ENCODE assay signal across 8 mouse cellular contexts in the genomic region with DNA sequence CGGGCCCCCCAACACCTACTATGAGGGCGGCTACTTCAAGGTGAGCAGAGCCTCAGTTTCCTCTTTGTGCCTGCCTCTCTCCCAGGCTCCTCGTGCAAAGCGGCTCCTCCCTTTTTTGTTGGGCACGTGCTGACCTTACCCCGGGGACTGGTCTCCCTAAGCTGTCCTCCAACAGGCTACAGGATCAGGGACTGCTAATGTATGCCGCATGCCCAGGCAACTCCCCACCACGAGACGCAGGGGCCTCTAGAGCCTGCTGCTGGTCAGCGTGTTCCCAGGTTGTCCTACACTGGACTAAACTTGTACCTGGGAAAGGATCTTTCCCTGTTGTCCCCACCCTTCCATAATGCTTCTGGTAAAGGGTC. TPM values are rescaled to one million over a fixed set of nuclear protein-coding genes. Genes with fewer than 3 reads are reported as not detected.
DNase-seq lines count a peak whose midpoint lies in the region; ATAC-seq and TF ChIP-seq lines count a peak whose summit lies in the region.

No protein-coding gene starts in this region.

- WGBS in heart, embryonic 12.5 days: under 1% methylated on average over 10 of the region's 10 CpGs
- 0% methylated on average over 10 of the region's 10 CpGs for WGBS in forebrain, embryonic 10.5 days
- 0% methylated on average over 9 of the region's 10 CpGs for WGBS in kidney, embryonic 14.5 days
- 0% methylated on average over 10 of the region's 10 CpGs for WGBS in midbrain, embryonic 13.5 days

- TF ChIP-seq CTCF in G1E (IDR thresholded peaks at IDR 0.05; ENCODE audit: low read depth, low read length): no peak

- peaks cover 53% of the 10 kb centered on the region for H3K4me1 ChIP-seq in heart, embryonic 12.5 days (replicated peaks)
- H3K4me1 ChIP-seq in G1E (ENCODE audit: insufficient read depth, low read depth, low read length): peaks cover 53% of the 10 kb centered on the region
- peaks cover 36% of the 10 kb centered on the region for H3K4me1 ChIP-seq in forebrain, embryonic 10.5 days
- H3K4me1 ChIP-seq in kidney, embryonic 14.5 days (ENCODE audit: control insufficient read depth, insufficient read depth, low read length): peaks cover 24% of the 10 kb centered on the region
- H3K4me1 ChIP-seq in midbrain, embryonic 13.5 days (replicated peaks): peaks cover 27% of the 10 kb centered on the region

- H3K36me3 ChIP-seq in heart, embryonic 12.5 days: peaks cover 40% of the 10 kb centered on the region
- peaks cover 47% of the 10 kb centered on the region for H3K36me3 ChIP-seq in G1E (replicated peaks)
- peaks cover 38% of the 10 kb centered on the region for H3K36me3 ChIP-seq in forebrain, embryonic 10.5 days (replicated peaks)
- H3K36me3 ChIP-seq in kidney, embryonic 14.5 days (ENCODE audit: control insufficient read depth, insufficient read depth, low read length): peaks cover 37% of the 10 kb centered on the region
- H3K36me3 ChIP-seq in midbrain, embryonic 13.5 days: peaks cover 34% of the 10 kb centered on the region

- no peak for DNase-seq in heart, postnatal 14 days
- peak; percentile 35 for DNase-seq in G1E (ENCODE audit: low spot score)
- DNase-seq in forebrain, embryonic 10.5 days (ENCODE audit: extremely low spot score, low spot score): no peak
- no peak for DNase-seq in left cerebral cortex, postnatal 14 days (ENCODE audit: low spot score in 2 of 2)

- H3K9ac ChIP-seq in heart, embryonic 12.5 days: peak overlapping the region; percentile 88
- peak overlapping the region; percentile 83 for H3K9ac ChIP-seq in kidney, embryonic 14.5 days (ENCODE audit: low read depth, low read length)
- H3K9ac ChIP-seq in midbrain, embryonic 13.5 days (replicated peaks): peak overlapping the region; percentile 88

- no peaks in the 10 kb centered on the region for H3K9me3 ChIP-seq in heart, embryonic 12.5 days (replicated peaks)
- no peaks in the 10 kb centered on the region for H3K9me3 ChIP-seq in G1E (replicated peaks)
- H3K9me3 ChIP-seq in forebrain, embryonic 10.5 days: no peaks in the 10 kb centered on the region
- no peaks in the 10 kb centered on the region for H3K9me3 ChIP-seq in kidney, embryonic 14.5 days (ENCODE audit: control insufficient read depth, low read length)
- H3K9me3 ChIP-seq in midbrain, embryonic 13.5 days: no peaks in the 10 kb centered on the region

- no peaks in the 10 kb centered on the region for H3K27me3 ChIP-seq in heart, embryonic 12.5 days (replicated peaks)
- H3K27me3 ChIP-seq in G1E (ENCODE audit: insufficient read depth, low read length): no peaks in the 10 kb centered on the region
- H3K27me3 ChIP-seq in forebrain, embryonic 10.5 days (ENCODE audit: poor library complexity, severe bottlenecking): no peaks in the 10 kb centered on the region
- H3K27me3 ChIP-seq in kidney, embryonic 14.5 days (ENCODE audit: control insufficient read depth, insufficient read depth, low read length): no peaks in the 10 kb centered on the region
- no peaks in the 10 kb centered on the region for H3K27me3 ChIP-seq in midbrain, embryonic 13.5 days

- peak overlapping the region; percentile 92 for H3K4me2 ChIP-seq in heart, embryonic 12.5 days
- peak overlapping the region; percentile 78 for H3K4me2 ChIP-seq in kidney, embryonic 14.5 days (replicated peaks; ENCODE audit: low read depth, low read length)
- H3K4me2 ChIP-seq in midbrain, embryonic 13.5 days (replicated peaks): peak overlapping the region; percentile 99

- peak overlapping the region; percentile 81 for H3K27ac ChIP-seq in heart, embryonic 12.5 days (ENCODE audit: poor library complexity, severe bottlenecking)
- H3K27ac ChIP-seq in forebrain, embryonic 10.5 days: peak overlapping the region; percentile 88
- H3K27ac ChIP-seq in kidney, embryonic 14.5 days (ENCODE audit: low read depth, low read length): peak overlapping the region; percentile 76
- peak overlapping the region; percentile 72 for H3K27ac ChIP-seq in midbrain, embryonic 13.5 days

- intact Hi-C loops in heart, postnatal 14 days (cut with DNase I): no loop called here
- intact Hi-C loops in left cerebral cortex, postnatal 14 days (cut with DNase I): no loop called here

- no peak for ATAC-seq in heart, embryonic 12.5 days (ENCODE audit: insufficient number of reproducible peaks, low FRiP score)
- no peak for ATAC-seq in G1E (ENCODE audit: extremely low read depth, insufficient number of reproducible peaks, low FRiP score, poor library complexity, severe bottlenecking)
- peak; percentile 4; the same call in 1 of the 2 replicates for ATAC-seq in kidney, embryonic 14.5 days (ENCODE audit: low FRiP score, low TSS enrichment)
- ATAC-seq in midbrain, embryonic 13.5 days: peak; percentile 6
- ATAC-seq in activated CD4-positive, CD25-positive, alpha-beta regulatory T cell, adult 4 months: no peak

- H3K4me3 ChIP-seq in heart, embryonic 12.5 days: peak overlapping the region; percentile 81
- H3K4me3 ChIP-seq in G1E (ENCODE audit: low read depth, low read length): peak overlapping the region; percentile 92
- peak overlapping the region; percentile 95 for H3K4me3 ChIP-seq in forebrain, embryonic 10.5 days
- H3K4me3 ChIP-seq in kidney, embryonic 14.5 days (ENCODE audit: low read length): peak overlapping the region; percentile 86
- peak overlapping the region; percentile 90 for H3K4me3 ChIP-seq in midbrain, embryonic 13.5 days (replicated peaks)

RNA-seq across cellular contexts. Expression of a gene that starts 0.5 kb away (rescaled TPM):
- 151 and 152 TPM in 2 replicates for polyA plus RNA-seq in heart, embryonic 12.5 days (2016; fragmentation: Nextera tagmentation; extraction: Ambion mirVana)
- total RNA-seq in heart, postnatal 14 days (2021): 100 to 1,000 TPM; 158 to 159 TPM
- total RNA-seq in G1E (2014; fragmentation: Nextera tagmentation): 81.7 and 86.7 TPM in 2 replicates
- 132 and 136 TPM in 2 replicates for total RNA-seq in G1E (2017)
- 492 and 603 TPM in 2 replicates for polyA plus RNA-seq in G1E (2012)
- 253 and 264 TPM in 2 replicates for polyA plus RNA-seq in forebrain, embryonic 10.5 days (2016; fragmentation: Nextera tagmentation; extraction: Ambion mirVana)
- 105 and 108 TPM in 2 replicates for polyA plus RNA-seq in kidney, embryonic 14.5 days (2014; fragmentation: Nextera tagmentation; extraction: Ambion mirVana)
- polyA plus RNA-seq in midbrain, embryonic 13.5 days (2015; fragmentation: Nextera tagmentation; extraction: Ambion mirVana): 109 and 110 TPM in 2 replicates
- polyA plus RNA-seq in activated CD4-positive, CD25-positive, alpha-beta regulatory T cell, adult 4 months (2017; shearing (Covaris generic)): 10 to 100 TPM; 17.4 to 27.5 TPM
- total RNA-seq in left cerebral cortex, postnatal 14 days (2021): 10 to 100 TPM; 64.2 to 70.3 TPM

RNA-seq across cellular contexts. Expression of a gene that starts 6.3 kb away (rescaled TPM):
- 0.78 and 0.83 TPM in 2 replicates for polyA plus RNA-seq in heart, embryonic 12.5 days (2016; fragmentation: Nextera tagmentation; extraction: Ambion mirVana)
- total RNA-seq in heart, postnatal 14 days (2021): 1 to 10 TPM; 4.5 to 5.4 TPM
- total RNA-seq in G1E (2014; fragmentation: Nextera tagmentation) (not detected in 2 replicates), G1E (2017) (0.33 and 0.46 TPM in 2 replicates)
- 0.19 and 0.28 TPM in 2 replicates for polyA plus RNA-seq in G1E (2012)
- 0.84 and 1.0 TPM in 2 replicates for polyA plus RNA-seq in forebrain, embryonic 10.5 days (2016; fragmentation: Nextera tagmentation; extraction: Ambion mirVana)
- polyA plus RNA-seq in kidney, embryonic 14.5 days (2014; fragmentation: Nextera tagmentation; extraction: Ambion mirVana): 0.54 and 0.61 TPM in 2 replicates
- polyA plus RNA-seq in midbrain, embryonic 13.5 days (2015; fragmentation: Nextera tagmentation; extraction: Ambion mirVana): 1.4 and 1.7 TPM in 2 replicates
- under 1 TPM; 0.52 to 0.62 TPM for polyA plus RNA-seq in activated CD4-positive, CD25-positive, alpha-beta regulatory T cell, adult 4 months (2017; shearing (Covaris generic))
- 1 to 10 TPM in 1 of 2 experiments, under 1 TPM in 1; 0.81 to 1.6 TPM for total RNA-seq in left cerebral cortex, postnatal 14 days (2021)

RNA-seq across cellular contexts. Expression of a gene that starts 13.4 kb away (rescaled TPM):
- polyA plus RNA-seq in heart, embryonic 12.5 days (2016; fragmentation: Nextera tagmentation; extraction: Ambion mirVana): 41.9 and 46.0 TPM in 2 replicates
- total RNA-seq in heart, postnatal 14 days (2021): 10 to 100 TPM; 21.7 to 23.0 TPM
- total RNA-seq in G1E (2014; fragmentation: Nextera tagmentation) (13.9 and 20.2 TPM in 2 replicates), G1E (2017) (11.6 and 15.5 TPM in 2 replicates)
- polyA plus RNA-seq in G1E (2012): 78.0 and 91.9 TPM in 2 replicates
- 59.7 and 63.8 TPM in 2 replicates for polyA plus RNA-seq in forebrain, embryonic 10.5 days (2016; fragmentation: Nextera tagmentation; extraction: Ambion mirVana)
- polyA plus RNA-seq in kidney, embryonic 14.5 days (2014; fragmentation: Nextera tagmentation; extraction: Ambion mirVana): 85.7 and 90.9 TPM in 2 replicates
- 80.8 and 84.1 TPM in 2 replicates for polyA plus RNA-seq in midbrain, embryonic 13.5 days (2015; fragmentation: Nextera tagmentation; extraction: Ambion mirVana)
- polyA plus RNA-seq in activated CD4-positive, CD25-positive, alpha-beta regulatory T cell, adult 4 months (2017; shearing (Covaris generic)): 10 to 100 TPM; 22.5 to 32.9 TPM
- 10 to 100 TPM; 71.9 to 77.9 TPM for total RNA-seq in left cerebral cortex, postnatal 14 days (2021)

RNA-seq across cellular contexts. Expression of a gene that starts 18.2 kb away (rescaled TPM):
- 0.23 and 1.0 TPM in 2 replicates for polyA plus RNA-seq in heart, embryonic 12.5 days (2016; fragmentation: Nextera tagmentation; extraction: Ambion mirVana)
- total RNA-seq in heart, postnatal 14 days (2021): under 1 TPM in 1 of 2 experiments, not detected in 1; 0.37 TPM
- total RNA-seq in G1E (2014; fragmentation: Nextera tagmentation): not detected in 2 replicates
- not detected in 2 replicates for total RNA-seq in G1E (2017)
- polyA plus RNA-seq in G1E (2012): not detected in 2 replicates
- polyA plus RNA-seq in forebrain, embryonic 10.5 days (2016; fragmentation: Nextera tagmentation; extraction: Ambion mirVana): 0.90 and 1.5 TPM in 2 replicates
- 2.6 and 3.6 TPM in 2 replicates for polyA plus RNA-seq in kidney, embryonic 14.5 days (2014; fragmentation: Nextera tagmentation; extraction: Ambion mirVana)
- 0.50 and 0.90 TPM in 2 replicates for polyA plus RNA-seq in midbrain, embryonic 13.5 days (2015; fragmentation: Nextera tagmentation; extraction: Ambion mirVana)
- under 1 TPM in 1 of 2 experiments, not detected in 1; 0.60 TPM for polyA plus RNA-seq in activated CD4-positive, CD25-positive, alpha-beta regulatory T cell, adult 4 months (2017; shearing (Covaris generic))
- total RNA-seq in left cerebral cortex, postnatal 14 days (2021): under 1 TPM in 1 of 2 experiments, not detected in 1; 0.23 TPM

RNA-seq across cellular contexts. Expression of a gene that starts 21.8 kb away (rescaled TPM):
- 1,289 and 1,310 TPM in 2 replicates for polyA plus RNA-seq in heart, embryonic 12.5 days (2016; fragmentation: Nextera tagmentation; extraction: Ambion mirVana)
- 1,000 to 10,000 TPM; 1,285 to 1,330 TPM for total RNA-seq in heart, postnatal 14 days (2021)
- 742 and 832 TPM in 2 replicates for total RNA-seq in G1E (2014; fragmentation: Nextera tagmentation)
- 308 and 330 TPM in 2 replicates for total RNA-seq in G1E (2017)
- 872 and 1,137 TPM in 2 replicates for polyA plus RNA-seq in G1E (2012)
- polyA plus RNA-seq in forebrain, embryonic 10.5 days (2016; fragmentation: Nextera tagmentation; extraction: Ambion mirVana): 598 and 623 TPM in 2 replicates
- 847 and 943 TPM in 2 replicates for polyA plus RNA-seq in kidney, embryonic 14.5 days (2014; fragmentation: Nextera tagmentation; extraction: Ambion mirVana)
- 564 and 608 TPM in 2 replicates for polyA plus RNA-seq in midbrain, embryonic 13.5 days (2015; fragmentation: Nextera tagmentation; extraction: Ambion mirVana)
- polyA plus RNA-seq in activated CD4-positive, CD25-positive, alpha-beta regulatory T cell, adult 4 months (2017; shearing (Covaris generic)): 100 to 1,000 TPM; 135 to 157 TPM
- total RNA-seq in left cerebral cortex, postnatal 14 days (2021): 100 to 1,000 TPM; 785 to 820 TPM

Comparison
In these comparisons a context has a peak if more than half of its experiments do, and no peak if none do; other contexts are left out.
1. ATAC-seq: peak in kidney, embryonic 14.5 days (single experiment) and midbrain, embryonic 13.5 days (single experiment); none in heart, embryonic 12.5 days (single experiment), G1E (single experiment) and activated CD4-positive, CD25-positive, alpha-beta regulatory T cell, adult 4 months (single experiment).
2. Peak in every context shown above with its lines, with median percentiles within 50 percentile points of each other: H3K27ac ChIP-seq, H3K4me2 ChIP-seq, H3K4me3 ChIP-seq and H3K9ac ChIP-seq.